Mouse (Mus musculus) R1 (cell line): ENCODE results near the gene Fam76b.
A peak's percentile ranks its signal among the peaks of the same experiment; 100 is the strongest.
"Not testable (repeated sequence)": the region's sequence is repeated elsewhere in the genome, so short reads cannot be mapped to it uniquely, and the experiment has no call there.

ENCODE experiments used
- DNase-seq: peaks from one replicate; pipeline ENCODE4 v3.0.0-alpha.2; 2018; ENCODE audit warnings: low read depth, low spot score

The Fam76b gene

DNA sequence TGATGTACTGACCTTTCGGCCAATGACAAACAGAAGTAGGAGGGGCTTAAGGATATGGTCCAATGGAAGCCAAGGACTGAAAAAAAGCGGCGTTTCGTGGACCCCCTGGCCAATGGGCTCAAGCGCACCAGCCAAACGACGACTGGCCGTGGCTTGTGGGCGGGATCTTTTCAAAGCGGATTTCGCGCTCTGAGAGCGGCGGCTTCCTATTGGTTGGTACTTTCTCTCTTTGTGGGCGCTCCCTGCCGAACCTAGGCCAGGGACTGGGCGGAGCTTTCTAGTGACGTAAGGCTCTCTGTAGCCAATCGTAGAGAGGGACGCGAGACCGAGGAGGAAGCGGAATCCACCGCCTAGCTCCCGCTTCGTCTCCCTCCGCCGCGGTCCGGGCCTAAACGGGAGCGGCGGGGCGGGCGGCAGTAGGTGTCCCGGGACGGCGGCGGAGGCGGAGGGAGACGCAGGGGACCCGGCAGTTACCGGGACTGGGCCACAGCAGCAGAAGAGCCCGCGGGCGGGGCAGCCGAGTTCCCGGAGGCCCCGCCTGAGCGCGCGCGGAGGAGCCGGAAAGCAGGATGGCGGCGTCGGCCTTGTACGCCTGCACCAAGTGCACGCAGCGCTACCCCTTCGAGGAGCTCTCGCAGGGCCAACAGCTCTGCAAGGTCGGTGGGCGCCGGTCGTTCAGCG lies at the start of gene Fam76b:
Gene Fam76b, plus strand, starts transcription at position 311 of the 681 bp plus-strand sequence.
- DNase-seq: peak; percentile 100

GRCm38 (mm10) chr9:13781985-13782384 lies 45.5 kb upstream of the Fam76b start:
- no peak for DNase-seq

GRCm38 (mm10) chr9:13790864-13791263 lies 36.7 kb upstream of the Fam76b start:
- not testable (repeated sequence) for DNase-seq

DNA sequence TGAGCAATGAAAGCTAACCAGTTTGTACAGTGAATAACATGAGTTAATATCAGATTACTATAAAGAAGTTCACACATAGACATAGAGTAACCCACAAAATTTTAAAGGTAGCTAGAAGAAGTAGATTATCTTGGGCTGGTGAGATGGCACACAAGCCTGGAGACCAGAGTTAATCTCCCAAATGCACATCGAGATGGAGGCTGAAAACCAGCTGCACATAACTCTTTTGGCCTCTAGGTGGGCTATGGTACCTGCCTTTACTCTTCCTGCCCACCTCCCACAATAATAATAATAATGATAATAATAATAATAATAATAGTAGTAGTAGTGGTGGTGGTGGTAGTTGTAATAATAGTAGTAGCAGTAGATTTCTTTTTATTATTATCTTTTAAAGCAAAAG lies 33.2 kb upstream of the Fam76b start:
- no peak for DNase-seq

DNA sequence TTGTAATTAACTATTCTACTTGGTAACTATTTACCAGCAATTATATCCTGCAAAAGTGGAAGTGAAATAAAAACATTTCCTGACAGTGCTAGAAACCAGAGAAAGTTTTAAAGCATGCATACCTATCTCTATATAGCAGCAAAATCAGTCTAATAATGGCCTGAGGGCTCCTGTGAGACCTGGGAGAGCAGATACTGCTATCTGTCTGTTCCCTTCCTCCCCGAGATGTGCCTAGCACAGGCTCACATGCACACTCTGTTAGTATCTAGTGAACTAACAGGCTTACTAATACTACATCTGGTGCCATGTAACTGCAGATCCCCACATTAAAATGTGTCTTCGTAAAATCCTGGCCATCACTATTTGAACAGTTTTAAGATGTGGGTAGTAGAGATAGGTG lies 32.8 kb upstream of the Fam76b start:
- no peak for DNase-seq

DNA sequence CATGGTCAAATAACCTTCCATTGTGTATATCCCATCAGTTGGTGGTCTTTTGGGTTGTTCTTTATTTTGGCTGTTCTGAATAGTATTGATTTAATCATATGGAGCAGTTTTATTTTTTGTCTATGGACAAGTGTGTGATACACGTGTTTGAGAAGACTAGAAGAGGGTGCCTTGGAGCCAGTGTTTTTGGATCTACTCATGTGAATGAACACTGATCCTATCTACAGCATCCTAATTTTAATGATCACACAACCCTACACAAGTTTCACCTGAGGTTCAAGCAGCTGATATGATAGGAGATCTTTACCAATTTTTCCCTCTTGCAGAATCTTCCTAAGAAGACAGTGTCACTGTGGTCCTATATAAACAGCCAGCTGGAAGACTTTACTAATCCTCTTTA lies 23.0 kb upstream of the Fam76b start:
- DNase-seq: no peak

GRCm38 (mm10) chr9:13806854-13807253 lies 20.7 kb upstream of the Fam76b start:
- DNase-seq: no peak

GRCm38 (mm10) chr9:13807657-13808056 lies 19.9 kb upstream of the Fam76b start:
- DNase-seq: no peak

DNA sequence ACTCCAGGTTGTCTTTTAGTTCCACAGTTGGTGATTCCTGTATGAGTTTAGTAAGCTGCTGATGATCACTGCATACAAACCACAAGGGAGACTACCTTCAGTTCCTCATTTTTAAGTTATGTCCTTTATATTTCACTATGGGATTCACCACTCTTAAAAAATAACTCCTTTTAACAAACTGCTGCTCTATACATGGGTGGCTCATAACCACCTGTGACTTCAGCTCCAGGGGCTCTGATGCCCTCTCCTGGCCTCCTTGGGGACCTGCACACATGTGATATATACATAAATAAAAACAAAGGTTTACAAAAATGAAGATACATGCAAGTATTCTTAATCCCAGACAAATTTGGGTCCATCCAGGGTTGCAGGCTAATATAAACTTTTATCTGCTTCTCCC lies 17.6 kb upstream of the Fam76b start:
- DNase-seq: peak; percentile 49

DNA sequence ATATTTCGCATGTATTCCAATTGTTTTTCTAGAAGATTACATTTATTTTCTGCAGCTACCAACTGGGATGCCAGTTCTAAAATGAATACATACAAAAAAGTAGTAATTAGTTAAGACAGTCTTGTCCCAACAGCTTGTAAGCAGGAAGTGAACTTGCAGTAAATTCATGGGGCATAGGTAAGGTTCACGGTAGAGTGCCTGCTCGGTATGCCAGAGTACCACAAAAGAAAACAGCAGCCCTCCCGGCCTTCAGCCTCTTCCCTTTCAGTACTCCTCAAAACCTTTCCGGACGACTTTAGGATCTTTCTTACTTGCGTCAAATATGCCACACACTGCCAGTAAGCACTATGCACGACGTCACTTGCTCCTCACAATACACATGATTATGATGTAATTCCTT lies 9.1 kb upstream of the Fam76b start:
- DNase-seq: no peak

- no peak for DNase-seq
These were observed 6.7 kb upstream of the Fam76b start for GRCm38 (mm10) chr9:13820774-13821173.

DNA sequence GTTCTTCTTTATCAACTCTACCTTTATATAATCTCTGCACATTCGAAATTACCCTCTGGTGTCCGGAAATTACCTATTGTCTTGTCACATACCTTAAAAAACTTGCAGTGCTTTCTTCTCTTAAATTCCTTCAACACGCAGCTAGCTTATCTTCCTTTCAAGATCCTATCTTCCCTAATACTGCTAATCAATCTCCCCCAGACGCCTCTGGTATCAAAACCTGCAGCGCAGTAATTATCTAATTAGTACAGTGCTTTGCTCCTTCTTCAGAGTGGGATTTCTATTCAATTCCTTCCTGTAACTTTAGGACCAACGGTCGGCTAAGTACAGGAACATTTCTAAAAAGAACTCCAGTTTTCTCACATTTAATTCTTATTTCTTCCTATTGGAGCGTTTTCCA lies 1.6 kb upstream of the Fam76b start:
- DNase-seq: no peak

DNA sequence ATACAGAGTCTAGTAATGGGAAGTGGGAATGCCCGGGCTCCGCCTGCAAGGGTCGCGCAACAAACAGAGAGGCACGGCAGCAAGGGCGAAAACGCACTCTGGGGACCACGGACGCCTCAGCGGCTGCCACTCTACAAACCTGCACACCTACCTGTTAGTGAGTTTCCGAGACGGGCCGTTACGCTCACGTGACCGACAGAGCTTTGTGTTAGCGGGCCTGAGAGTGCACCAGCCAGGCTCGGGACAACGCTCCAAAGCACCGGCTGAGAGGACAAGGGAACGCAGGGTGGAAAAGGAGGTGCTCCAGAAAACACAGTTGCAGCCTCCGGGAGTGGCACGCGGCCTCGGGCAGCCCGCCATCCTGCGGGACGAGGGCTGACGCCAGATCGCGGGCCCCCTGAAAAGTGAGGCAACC lies 1.1 kb upstream of the Fam76b start:
- peak; percentile 87 for DNase-seq

DNA sequence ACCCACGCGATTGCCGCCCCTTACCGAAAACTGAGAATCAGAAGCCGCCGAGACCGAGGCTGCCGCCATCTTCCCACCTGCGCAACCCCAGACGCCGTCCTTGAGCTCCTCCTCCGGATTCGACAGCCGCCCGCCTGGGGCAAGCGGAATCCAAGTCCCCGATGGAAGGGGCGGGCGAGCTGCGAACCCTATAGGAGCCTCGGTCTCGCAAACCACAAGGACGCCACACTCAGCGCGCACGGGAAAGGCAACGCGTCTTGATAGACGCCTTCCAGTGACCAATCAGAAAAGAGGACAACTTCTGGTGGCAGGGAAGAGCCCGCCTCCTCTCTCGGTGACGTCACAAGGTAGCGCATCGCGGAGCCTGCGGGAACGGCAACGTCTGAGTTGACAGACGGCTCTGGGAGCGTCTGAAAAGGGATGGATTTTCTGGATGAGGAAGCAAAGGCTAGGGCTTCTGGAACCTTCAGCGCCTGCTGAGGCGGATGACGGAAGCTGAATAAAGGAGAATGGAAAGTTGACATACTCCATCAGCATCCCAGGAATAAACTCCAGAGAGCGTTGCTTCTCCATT lies 597 bp upstream of the Fam76b start, which contains the start of gene Cep57:
Gene Cep57, minus strand, starts transcription at position 276 of the 574 bp plus-strand sequence.
- DNase-seq: peak; percentile 99

- peak; percentile 87 for DNase-seq
These were observed 548 bp downstream of the Fam76b start for GRCm38 (mm10) chr9:13828087-13828441.

GRCm38 (mm10) chr9:13835256-13835655 lies 7.7 kb downstream of the Fam76b start:
- no peak for DNase-seq

DNA sequence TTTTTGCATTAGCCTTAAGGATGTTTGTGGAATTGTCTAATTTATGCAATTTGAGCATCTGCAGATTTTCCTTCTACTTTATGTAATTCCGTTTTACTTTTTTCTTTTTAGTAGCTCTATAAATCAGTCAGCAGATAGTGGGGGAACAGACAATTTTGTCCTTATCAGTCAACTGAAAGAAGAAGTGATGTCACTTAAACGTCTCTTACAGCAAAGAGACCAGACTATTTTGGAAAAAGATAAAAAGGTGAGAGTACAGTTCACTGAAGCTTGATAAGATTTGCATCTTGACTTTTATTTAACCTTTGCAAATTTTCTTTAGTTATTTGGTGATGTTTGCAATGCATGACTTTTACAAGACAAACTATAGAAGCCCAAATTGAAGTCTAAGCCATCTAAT lies 9.2 kb downstream of the Fam76b start:
- no peak for DNase-seq

DNA sequence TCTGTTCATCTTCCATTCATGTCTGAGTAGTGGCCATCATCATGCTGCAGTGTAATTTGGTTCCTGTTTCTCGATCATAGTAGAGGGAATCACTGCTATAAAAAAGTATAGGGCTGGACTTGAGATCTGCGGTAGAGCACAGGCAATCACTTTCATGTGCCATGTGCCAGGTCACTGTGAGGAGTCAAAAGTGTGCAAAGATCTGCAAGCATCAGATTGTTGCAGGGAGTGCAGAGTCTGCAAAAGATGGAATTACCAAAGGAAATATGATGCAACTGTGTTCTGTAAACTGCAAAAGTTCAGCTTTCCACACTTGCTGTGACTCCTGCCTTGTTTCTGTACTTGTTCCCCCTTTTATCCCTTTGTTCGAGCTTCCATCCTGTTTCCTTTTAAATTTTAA lies 20.1 kb downstream of the Fam76b start:
- DNase-seq: no peak

DNA sequence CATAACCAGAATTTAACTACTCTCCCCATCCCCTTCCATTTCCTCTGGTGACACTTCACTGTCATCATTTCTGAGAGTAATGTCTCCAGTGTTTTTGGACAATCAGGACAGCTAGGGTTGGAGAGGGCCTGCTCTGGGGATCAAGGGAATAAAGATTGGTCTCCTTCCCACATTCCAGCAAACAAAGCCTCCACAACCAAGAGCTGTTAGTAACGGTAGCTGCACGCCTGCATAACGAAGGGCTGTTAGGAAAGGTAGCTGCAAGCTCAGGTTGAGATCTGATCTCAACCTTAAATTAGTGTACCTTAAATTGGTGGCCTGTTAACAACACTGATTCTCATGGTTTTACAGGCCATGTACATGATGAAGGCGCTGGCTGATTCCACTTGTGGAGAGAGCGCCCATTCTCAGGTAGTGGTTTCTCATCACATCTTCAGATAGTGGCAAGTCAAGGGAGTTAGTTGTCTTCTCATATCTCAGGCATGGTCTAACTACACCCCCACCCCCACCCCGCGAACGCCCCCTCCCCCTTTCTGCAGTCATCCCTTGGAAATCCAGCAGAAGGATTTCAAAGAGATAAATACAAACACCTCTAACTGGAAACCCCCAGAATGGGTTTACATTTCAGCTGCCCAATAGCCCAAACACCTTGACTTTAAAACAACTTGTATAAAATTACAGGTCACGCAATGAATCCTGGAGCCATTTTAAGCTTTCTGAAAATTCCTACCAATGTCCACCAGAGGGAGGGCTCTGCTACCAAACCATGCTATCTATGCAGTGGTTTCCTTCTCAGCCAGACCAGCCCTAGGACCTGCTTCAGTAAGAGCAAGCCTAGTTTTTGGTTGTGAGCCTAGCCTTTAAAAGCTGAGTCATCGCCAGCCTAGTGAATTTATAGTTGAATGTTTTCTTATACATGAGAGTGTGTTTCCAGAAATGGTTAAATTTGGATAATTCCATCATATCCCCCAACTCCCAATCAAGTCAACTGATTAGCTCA lies 21.3 kb downstream of the Fam76b start:
- DNase-seq: peak; percentile 73

- DNase-seq: no peak
These were observed 26.4 kb downstream of the Fam76b start for GRCm38 (mm10) chr9:13853876-13854275.

DNA sequence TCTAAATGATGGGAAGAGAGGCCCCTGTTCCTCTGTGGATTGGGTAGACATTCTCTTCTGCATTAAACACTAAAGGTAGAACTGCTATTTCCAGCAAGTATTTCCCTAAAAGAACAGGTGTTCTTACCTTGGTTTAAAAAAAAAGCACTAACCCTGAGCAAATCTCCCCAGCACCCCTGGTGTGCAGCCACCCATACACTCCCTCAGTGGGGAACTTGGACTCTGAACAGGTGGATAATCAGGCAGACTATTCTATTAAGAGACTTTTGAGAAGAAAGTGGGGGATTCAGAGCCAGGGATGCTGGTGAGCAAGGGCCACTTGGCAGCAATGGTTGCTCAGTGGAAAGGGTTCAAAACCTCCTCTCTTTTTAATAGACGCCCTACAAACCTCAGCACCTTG lies 28.7 kb downstream of the Fam76b start:
- no peak for DNase-seq

DNA sequence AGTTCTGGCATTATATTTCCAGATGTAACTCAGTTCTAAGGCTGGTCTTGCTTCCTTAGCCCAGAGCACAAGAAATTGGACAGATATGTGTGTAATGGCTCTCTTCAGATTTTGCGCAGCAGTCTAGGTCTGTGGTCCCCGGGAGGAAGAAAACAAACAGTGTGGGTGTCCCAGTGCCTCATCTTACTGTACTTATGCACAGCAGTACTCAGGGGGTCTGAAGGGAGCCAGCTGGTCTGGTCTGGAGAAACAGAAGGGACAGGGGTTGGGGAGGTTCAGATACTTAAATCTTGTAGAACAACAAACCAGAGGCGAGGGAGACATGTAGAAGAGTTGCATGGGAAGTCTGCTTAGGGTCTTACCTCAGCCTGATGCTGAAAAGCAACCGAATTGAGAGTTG lies 29.3 kb downstream of the Fam76b start:
- DNase-seq: no peak
